Mouse (Mus musculus): Measurements from ENCODE around the gene Tbc1d10b.
"Not testable (repeated sequence)": the region's sequence is repeated elsewhere in the genome, so short reads cannot be mapped to it uniquely, and the experiment has no call there.

Tbc1d10b gene

GRCm38 (mm10) chr7:127208295-127208552 is at the start of gene Tbc1d10b:
TSS of gene Tbc1d10b (minus strand) at chr7:127208468.
- DNase-seq (ENCODE audit: extremely low read depth, insufficient read length, low spot score) = no peak

DNA sequence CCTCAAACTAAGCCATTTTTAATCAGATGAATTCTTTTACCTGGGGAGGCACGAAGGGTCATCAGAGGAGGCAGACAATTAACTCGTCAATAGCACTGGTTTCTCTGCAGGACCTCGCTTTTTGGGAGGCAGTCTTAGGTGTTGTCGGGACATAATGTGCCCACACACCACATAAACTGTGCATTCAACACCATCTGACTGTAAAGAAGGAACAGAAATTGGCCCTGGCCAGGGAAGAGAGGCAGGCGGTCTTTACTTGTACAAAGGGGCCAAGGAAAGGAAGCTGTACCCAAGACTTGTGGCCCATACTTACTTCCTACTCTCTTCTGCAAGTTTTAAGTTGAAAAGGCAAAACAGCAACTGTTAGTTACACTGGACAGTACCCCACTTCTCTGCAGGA is 48.2 kb upstream of the Tbc1d10b start:
- DNase-seq (ENCODE audit: extremely low read depth, insufficient read length, low spot score) = no peak

DNA sequence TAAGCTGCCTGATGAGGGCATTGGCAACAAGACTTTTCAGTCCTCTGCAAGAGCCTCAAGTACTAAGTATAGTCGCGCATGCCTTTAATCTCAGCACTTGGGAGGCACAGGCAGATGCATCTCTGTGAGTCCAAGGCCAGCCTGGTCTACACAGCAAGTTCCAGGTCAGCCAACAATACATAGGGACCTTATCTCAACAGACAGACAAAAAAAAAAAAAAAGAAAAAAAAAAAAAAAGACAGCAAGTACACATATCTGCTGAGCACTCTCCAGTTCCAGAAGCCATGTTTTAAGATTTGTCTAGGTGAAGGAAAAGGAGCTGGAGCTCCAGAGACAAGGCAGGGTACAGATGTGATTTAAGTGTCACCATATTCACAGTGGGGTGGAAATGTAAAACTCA is 47.7 kb upstream of the Tbc1d10b start:
- DNase-seq (ENCODE audit: extremely low read depth, insufficient read length, low spot score) = no peak

- no peak for DNase-seq (ENCODE audit: extremely low read depth, insufficient read length, low spot score)
Observed at GRCm38 (mm10) chr7:127255008-127255407, 46.7 kb upstream of the Tbc1d10b start.

- DNase-seq (ENCODE audit: extremely low read depth, insufficient read length, low spot score) = peak; percentile 88
Observed at GRCm38 (mm10) chr7:127253821-127254769, 45.8 kb upstream of the Tbc1d10b start.

DNA sequence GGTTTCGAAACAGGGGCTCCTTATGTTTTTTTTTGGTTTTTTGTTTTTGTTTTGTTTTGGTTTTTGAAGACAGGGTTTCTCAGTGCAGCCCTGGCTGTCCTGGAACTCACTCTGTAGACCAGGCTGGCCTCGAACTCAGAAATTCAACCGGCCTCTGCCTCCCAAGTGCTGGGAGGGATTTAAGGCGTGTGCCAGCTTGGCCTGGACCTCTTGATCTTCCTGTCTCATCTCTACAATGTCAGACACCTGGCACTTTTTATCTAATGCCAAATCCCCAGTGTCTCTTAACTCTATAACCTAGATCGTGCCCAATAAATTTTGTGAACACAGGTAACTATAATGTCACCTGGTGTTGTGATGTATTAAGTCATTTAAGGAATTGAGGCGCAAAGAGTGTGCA is 45.1 kb upstream of the Tbc1d10b start:
- DNase-seq (ENCODE audit: extremely low read depth, insufficient read length, low spot score) = no peak

DNA sequence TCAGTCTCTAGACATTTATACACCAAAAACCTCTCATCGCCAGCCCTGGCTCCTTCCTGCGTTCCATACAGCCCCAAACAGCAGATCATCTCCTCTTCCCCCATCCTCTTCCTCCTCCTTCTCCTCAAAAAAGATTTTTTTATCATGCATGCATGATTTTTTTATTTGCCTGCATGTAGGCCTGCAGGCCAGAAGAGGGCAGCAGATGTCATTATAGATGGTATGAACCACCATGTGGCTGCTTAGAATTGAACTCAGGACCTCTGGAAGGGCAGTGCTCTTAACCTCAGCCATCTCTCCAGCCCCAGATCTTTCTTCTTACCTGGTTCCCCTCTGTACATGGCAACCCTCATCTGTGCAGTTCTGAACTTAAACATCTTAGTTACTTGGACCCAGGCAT is 44.1 kb upstream of the Tbc1d10b start:
- no peak for DNase-seq (ENCODE audit: extremely low read depth, insufficient read length, low spot score)

DNA sequence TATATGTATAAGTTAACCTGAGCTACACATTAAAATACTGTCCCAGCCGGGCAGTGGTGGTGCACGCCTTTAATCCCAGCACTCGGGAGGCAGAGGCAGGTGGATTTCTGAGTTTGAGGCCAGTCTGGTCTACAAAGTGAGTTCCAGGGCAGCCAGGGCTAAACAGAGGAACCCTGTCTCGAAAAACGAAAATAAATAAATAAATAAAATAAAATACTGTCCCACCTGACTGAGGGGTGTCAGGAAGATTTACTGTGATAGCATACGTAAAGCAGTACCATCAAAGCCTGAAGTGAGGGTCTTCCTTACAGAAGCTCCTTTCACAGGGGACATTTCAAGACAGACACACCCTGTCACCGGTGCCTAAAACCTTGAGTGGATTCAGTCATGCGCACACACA is 42.2 kb upstream of the Tbc1d10b start:
- DNase-seq (ENCODE audit: extremely low read depth, insufficient read length, low spot score) = not testable (repeated sequence)

- DNase-seq (ENCODE audit: extremely low read depth, insufficient read length, low spot score) = no peak
Observed at GRCm38 (mm10) chr7:127244658-127245510, 36.6 kb upstream of the Tbc1d10b start.

DNA sequence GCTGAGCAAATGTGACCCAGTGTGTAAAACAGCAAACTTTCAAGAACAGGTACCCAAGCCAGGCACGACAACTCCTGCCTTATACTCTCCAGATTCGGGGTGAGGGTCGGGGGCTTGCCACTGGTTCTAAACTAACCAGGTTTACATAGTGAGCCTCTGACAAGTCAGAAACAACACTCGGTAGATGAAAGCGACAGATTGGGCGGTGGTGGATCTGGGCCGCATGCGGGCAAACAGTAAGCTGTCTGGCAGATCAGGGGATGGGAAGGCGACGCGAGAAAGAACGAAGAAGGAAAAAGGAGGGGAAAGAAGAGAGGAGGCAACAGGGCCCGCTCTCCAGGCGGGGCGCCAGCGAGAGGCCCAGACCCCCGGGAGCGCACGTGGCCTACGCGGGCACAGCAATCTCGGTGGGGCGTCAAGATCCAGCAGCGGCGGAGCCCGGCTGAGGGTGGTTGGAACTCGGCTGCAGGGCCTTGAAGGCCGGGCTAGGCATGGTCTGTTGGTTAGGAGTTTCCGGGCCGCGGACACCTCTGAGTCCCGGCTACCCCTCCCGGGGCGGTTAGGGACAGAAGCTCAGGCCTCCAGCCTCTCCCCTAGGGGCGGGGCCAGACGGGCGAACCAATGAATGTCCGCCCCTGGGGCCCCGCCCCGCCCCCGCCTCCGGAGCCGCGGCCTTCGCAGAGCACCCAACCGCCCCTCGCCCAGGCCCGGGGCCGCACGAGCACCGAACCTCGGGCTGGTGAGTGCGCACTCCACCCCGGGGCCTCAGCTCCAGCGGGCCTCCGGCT is 35.8 kb upstream of the Tbc1d10b start, which contains the start of gene Zfp771:
Zfp771 (plus strand) TSS at position 405 of the 788 bp plus-strand sequence.
- peak; percentile 95 for DNase-seq (ENCODE audit: extremely low read depth, insufficient read length, low spot score)

GRCm38 (mm10) chr7:127243361-127243867 is 35.1 kb upstream of the Tbc1d10b start:
- peak; percentile 57 for DNase-seq (ENCODE audit: extremely low read depth, insufficient read length, low spot score)

DNA sequence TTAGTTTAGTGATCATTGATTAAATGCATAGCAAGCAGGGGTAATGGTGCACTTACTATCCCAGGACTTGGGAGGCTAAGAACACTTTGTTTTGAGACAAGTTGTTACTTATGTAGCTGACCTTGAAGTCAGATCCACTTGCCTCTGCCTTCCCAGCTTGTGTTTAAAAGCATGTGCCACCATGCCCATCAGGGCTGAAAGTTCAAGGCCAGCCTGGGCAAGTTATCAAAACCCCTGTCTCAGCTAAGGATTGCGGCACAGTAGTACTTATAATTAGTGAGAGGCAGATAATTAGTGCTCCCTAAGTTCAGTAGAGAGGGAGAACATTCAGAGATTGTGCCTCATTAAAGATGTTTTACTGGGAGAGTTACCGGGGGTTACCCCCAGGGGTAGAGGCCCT is 26.5 kb upstream of the Tbc1d10b start:
- no peak for DNase-seq (ENCODE audit: extremely low read depth, insufficient read length, low spot score)

DNA sequence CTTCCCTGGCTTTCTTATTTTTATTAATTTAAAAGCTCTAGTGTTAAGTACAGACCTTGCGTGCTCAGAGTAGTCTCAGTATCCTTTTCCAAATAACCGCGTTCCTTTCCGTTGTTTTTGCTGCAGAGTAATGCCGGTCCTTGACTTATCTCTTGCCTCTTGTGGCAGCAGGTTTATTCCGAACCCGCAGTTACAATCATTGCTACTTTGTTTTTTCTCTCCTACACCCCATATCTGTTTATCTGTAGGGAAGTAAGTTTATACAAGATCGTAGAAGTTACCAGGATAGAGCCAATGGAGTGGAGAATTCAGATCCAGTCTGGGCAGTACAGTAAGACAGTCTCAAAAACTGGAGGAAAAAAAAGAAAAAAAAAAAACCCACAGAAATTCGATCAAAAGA is 25.5 kb upstream of the Tbc1d10b start:
- DNase-seq (ENCODE audit: extremely low read depth, insufficient read length, low spot score) = no peak

- DNase-seq (ENCODE audit: extremely low read depth, insufficient read length, low spot score) = no peak
Observed at GRCm38 (mm10) chr7:127233368-127233749, 25.1 kb upstream of the Tbc1d10b start.

- peak; percentile 88 for DNase-seq (ENCODE audit: extremely low read depth, insufficient read length, low spot score)
Observed at GRCm38 (mm10) chr7:127232622-127233367, 24.5 kb upstream of the Tbc1d10b start, which contains the start of the genes Zfp553 and Sept1. TSS of gene Zfp553 (plus strand) at chr7:127233061. TSS of gene Sept1 (minus strand) at chr7:127233130.

- DNase-seq (ENCODE audit: extremely low read depth, insufficient read length, low spot score) = peak; percentile 28
Observed at GRCm38 (mm10) chr7:127231826-127232621, 23.8 kb upstream of the Tbc1d10b start.

GRCm38 (mm10) chr7:127231376-127231775 is 23.1 kb upstream of the Tbc1d10b start:
- no peak for DNase-seq (ENCODE audit: extremely low read depth, insufficient read length, low spot score)

DNA sequence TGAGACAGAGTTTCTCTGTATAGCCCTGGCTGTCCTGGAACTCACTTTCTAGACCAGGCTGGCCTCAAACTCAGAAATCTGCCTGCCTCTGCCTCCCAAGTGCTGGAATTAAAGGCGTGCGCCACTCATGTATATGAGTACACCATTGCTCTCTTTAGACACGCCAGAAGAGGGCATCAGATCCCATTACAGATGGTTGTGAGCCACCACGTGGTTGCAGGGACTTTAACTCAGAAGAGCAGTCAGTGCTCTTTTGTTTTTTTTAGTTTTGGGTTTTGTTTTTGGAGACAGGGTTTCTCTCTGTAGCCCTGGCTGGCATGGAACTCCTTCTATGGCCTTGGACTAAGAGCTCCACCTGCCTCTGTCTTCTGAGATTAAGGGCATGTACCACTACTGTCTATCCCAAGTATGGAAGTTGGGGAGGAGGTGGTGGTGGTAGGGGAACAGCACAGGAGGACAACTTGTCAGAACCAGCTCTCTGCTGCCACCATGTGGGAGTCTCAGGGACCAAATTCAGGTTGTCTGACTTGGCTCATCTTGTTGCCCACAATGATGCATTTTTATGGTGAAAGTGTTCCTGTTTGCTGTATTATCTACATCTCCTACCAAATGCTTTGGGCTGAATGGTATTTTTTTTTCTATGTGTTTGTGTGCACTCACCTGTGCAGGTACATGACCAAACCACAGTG is 20.5 kb upstream of the Tbc1d10b start:
- peak; percentile 49 for DNase-seq (ENCODE audit: extremely low read depth, insufficient read length, low spot score)
